Mouse (Mus musculus): ENCODE measurements around the gene Gdpd4. TPM values are rescaled to one million over a fixed set of nuclear protein-coding genes. Genes with fewer than 3 reads are reported as not detected.

The Gdpd4 gene
- total RNA-seq (2021), result under 1 TPM in 1 of 2 experiments, not detected in 1; 0.08 TPM
- long read RNA-seq, experiment 1, result 0 reads
- long read RNA-seq, experiment 2, result 0 reads

DNA sequence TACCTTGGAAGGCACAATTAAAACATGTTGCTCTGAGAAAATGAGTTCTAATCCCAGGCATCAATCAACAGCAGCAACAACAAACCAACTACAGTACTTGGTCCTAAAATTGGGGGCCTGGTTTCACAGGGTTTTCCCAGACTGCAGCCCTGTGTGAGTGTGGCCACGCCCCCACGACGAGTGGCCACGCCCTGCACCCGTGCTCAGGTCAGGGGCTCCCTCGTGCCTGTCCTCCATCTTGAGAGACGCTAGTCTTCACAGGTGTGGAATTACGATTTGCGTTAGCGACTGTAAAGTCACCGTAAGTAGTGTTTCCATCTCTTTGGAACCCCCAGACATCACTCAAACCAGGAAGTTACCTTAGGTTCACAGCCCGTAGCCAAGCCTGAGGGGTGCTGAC is at the start of gene Gdpd4:
Gene Gdpd4 (plus strand): TSS at position 214 of the 400 bp plus-strand sequence.
- H3K4me3 ChIP-seq, result no peak within 1 kb of the TSS
- H3K27ac ChIP-seq, result no peak within 1 kb of the TSS; the same call in 1 of the 2 replicates
- intact Hi-C loops (cut with DNase I), result no loop called here
- no peak for TF ChIP-seq CTCF (IDR thresholded peaks at IDR 0.05)
- no peak for DNase-seq

DNA sequence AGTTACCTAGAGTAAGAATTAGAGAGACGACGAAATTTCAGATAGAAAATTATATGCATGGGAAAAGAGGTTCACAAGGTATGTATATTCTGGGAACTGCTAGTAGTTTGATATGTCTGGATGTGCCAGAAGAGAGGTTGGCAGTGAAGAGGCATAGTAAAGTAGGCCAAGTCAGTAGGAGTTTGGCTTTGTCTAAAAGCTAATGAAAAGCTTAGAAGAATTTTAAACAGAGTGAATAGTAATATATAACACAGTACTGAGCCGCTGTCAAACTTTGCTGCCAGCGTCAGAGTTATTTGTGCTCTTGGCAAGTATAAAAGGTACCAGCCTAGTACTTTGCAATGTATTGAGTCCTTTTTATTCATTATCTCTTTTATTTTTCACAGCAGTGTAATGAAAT is 47.4 kb upstream of the Gdpd4 start:
- no peak for DNase-seq
- no peak overlapping the region for H3K4me3 ChIP-seq
- no peak overlapping the region for H3K27ac ChIP-seq
- TF ChIP-seq CTCF (IDR thresholded peaks at IDR 0.05), result no peak
- intact Hi-C loops (cut with DNase I), result no loop called here

DNA sequence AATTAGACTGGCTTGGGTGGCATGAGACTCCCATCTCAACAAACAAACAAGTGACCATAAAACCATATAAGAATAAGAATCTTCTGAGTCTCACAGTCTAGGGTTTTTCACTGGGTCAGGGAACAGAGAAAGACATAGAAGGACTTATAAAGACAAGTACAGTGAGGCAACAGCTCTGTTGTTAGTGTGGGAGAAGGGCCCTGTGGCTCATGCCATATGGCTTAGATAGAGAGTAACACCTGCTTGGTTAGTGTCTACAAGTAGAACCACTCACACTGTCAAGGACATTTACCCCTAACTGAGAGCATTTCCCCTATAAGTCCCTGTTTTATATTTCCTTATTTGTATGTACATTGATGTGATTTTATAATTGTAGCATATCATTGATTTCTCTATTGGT is 46.4 kb upstream of the Gdpd4 start:
- intact Hi-C loops (cut with DNase I), result no loop called here
- TF ChIP-seq CTCF (IDR thresholded peaks at IDR 0.05), result no peak
- H3K27ac ChIP-seq, result no peak overlapping the region
- no peak for DNase-seq
- H3K4me3 ChIP-seq, result no peak overlapping the region

DNA sequence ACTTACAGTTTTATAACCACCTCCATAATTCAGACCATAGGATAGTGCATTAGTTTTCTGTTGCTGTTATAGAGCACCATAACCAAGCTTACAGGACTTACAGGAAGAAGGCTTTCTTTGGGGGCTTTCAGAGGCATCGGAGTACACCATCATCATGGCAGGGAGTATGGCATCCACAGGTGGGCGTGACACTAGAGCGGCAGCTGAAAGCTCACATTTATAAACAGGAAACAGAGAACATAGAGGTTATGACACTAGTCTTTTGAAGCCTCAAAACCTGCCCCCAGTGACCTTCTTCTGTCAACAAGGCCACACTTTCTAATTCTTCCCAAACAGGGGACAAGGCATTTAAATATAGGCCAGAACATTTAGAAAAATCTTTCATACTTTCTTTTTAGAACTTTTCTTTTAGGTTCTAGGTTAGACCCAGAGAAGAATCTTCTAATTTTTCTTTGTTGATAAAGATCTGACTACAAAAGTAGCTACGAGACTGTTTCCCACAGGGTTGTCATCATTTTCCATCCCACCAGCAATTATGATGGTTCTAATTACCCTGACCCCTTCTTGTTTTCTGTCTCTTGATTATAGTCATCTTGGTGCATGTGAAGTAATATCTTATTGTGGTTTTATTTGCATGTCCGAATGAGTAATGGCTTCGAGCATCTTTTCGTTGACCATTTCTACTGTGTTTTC is 41.8 kb upstream of the Gdpd4 start:
- no peak for TF ChIP-seq CTCF (IDR thresholded peaks at IDR 0.05)
- intact Hi-C loops (cut with DNase I), result no loop called here
- Histone ChIP-seq H3K27ac (no peak overlapping the region), H3K4me3 (no peak overlapping the region)
- no peak for DNase-seq

DNA sequence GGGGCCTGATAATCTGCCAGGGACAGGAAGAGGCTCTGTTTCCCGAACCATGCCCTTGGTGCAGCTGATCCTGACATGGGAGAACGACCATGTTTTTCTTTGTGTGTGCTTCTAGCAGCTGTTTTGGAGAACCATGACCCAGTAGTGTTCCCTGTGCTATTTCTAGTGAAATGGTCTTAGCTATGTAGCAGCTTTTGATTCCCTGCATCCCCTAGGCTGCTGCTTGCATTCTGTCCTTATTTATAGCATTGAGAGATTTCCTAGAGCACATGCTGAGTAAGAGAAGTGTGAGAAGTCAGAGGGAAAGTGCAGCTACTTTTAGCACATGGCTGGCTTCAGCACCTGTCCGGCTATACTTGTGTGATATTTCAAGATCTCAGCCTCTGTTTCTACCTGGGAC is 8.1 kb upstream of the Gdpd4 start:
- Histone ChIP-seq H3K4me3 (peak overlapping the region; percentile 26; the same call in 1 of the 2 replicates), H3K27ac (peak overlapping the region; percentile 75)
- no peak for TF ChIP-seq CTCF (IDR thresholded peaks at IDR 0.05)
- peak; percentile 32 for DNase-seq
- intact Hi-C loops (cut with DNase I), result loop anchor here (5.0 kb wide), 2 partner anchors 44 to 59 kb away; no protein-coding TSS in a partner anchor

DNA sequence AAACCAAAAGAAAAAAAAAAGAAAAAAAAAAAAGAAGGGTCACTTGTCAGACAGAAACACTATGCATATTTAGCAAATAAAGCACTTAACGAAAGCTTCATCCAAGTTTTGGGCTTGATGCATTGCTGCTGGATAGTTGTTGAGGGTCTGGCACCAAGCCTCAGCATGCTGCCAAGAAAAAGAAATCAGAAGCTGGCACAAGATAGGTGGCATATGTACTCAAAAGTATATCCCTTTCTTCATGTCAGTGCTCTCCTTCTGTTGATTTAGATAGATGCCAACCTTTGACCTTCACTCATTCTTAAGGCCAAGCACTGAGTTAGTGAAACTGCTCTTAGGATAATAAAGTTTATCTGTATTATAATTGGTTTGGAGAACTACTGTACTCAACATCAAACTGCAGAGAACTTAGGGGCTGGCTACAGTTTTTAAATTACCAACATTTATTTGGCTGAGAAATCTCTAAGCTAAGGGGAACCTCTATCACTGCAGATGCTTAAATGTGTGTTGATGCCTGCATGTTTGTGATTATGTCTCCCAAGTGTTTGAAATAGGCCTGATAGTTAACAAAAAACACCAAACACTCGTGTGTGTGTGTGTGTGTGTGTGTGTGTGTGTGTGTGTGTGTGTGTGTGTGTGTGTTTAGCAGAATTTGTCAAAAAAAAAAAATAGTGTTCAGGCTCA is 4.8 kb upstream of the Gdpd4 start:
- intact Hi-C loops (cut with DNase I), result loop anchor here (5.0 kb wide), 2 partner anchors 48 to 63 kb away; no protein-coding TSS in a partner anchor
- no peak overlapping the region for H3K27ac ChIP-seq
- H3K4me3 ChIP-seq, result no peak overlapping the region
- DNase-seq, result no peak
- TF ChIP-seq CTCF (IDR thresholded peaks at IDR 0.05), result no peak

DNA sequence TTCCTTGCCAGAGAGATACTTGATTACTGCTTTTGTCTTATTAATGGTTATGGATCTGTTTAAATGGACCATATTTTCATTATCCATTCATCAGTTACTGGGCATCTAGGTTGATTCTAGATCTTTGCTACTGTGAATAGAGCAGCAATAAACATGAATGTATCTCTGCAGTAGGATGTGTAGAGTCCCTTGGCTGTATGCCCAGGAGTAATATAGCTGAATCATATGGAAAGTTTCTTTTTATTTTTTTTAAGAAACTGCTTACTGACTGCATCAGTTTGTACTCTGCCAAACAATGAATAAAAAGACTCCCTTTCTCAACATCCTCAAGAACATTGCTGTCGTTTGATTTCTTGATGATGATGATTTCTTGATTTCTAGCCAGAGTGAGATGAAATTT is 6.1 kb downstream of the Gdpd4 start:
- DNase-seq, result no peak
- TF ChIP-seq CTCF (IDR thresholded peaks at IDR 0.05), result no peak
- Histone ChIP-seq H3K4me3 (no peak overlapping the region), H3K27ac (no peak overlapping the region)
- intact Hi-C loops (cut with DNase I), result no loop called here

DNA sequence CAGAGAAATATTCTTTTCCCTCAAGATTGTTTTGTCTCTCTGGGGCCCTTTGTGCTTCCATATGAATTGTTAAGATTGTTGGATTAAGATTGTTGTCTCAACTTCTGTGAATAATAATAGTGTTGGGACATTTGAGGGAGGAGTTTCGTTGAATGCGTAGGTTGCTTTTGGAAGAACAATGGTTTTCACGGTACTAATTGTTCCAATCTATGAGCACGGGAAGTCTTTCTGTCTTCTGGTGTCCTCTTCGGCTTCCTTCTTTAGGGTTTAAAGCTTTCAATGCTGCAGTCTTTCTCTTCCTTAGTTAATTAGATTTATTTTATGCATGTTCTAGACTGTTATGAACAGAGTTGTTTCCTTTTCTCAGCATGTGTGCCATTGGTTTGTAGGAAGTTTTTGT is 7.2 kb downstream of the Gdpd4 start:
- no peak for DNase-seq
- H3K4me3 ChIP-seq, result no peak overlapping the region
- intact Hi-C loops (cut with DNase I), result no loop called here
- no peak overlapping the region for H3K27ac ChIP-seq
- TF ChIP-seq CTCF (IDR thresholded peaks at IDR 0.05), result no peak

DNA sequence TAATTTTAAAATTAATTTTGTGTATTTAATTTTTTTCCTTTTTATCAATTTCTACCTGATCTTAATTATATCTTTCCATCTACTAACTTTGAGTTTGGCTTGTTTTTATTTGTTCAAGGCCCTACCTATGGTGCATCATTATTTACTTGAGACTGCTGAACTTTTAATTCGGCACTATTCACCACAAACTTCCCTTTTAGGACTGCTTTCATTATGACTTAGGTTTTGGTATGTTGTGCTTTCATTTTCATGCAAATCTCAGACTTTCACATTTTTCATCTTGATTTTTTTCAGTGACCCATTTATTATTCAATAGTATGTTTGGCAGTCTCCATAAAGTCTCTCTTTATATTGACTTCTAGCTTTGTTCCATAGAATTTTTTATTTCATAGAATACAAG is 24.7 kb downstream of the Gdpd4 start:
- no peak for DNase-seq
- no peak overlapping the region for H3K27ac ChIP-seq
- intact Hi-C loops (cut with DNase I), result no loop called here
- no peak for TF ChIP-seq CTCF (IDR thresholded peaks at IDR 0.05)
- H3K4me3 ChIP-seq, result no peak overlapping the region

DNA sequence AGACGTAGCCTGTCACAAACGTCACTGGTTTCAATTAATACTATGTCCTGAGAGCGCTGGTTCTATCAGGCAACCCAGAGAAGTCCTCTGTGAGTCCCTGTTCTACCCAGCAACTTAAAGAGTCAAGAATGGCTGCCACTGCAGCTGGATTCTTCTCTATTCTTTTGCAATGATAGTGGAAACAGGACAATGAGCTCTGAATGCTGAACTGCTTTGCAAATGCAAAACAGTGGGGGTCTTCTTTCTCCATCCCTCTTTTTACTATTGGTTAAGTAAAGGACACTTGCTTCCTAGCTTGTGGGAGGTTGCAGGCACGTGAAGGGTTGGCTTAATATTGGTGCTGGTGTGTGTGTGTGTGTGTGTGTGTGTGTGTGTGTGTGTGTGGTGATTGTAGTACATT is 52.7 kb downstream of the Gdpd4 start:
- no peak for TF ChIP-seq CTCF (IDR thresholded peaks at IDR 0.05)
- Histone ChIP-seq H3K4me3 (no peak overlapping the region), H3K27ac (no peak overlapping the region)
- intact Hi-C loops (cut with DNase I), result no loop called here
- no peak for DNase-seq

DNA sequence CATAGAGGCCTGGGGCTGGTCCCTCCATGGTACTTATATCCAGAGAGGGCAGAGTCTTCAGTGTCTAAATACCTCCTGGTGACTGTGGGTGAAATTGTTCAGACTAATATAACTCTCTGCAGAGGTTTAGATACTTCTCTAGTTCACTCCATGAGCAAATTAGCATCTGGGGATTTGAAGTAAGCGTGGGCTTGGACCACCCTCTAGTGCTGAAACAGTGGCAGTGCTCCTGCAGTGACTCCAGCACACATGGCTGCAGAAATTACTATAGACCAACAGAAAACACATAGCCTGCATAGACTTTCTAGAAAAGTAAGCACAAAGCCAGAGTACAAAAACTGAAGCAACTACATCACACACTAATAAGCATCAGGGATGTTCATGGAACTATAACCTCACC is 57.7 kb downstream of the Gdpd4 start:
- peak; percentile 97 for TF ChIP-seq CTCF (IDR thresholded peaks at IDR 0.05)
- Histone ChIP-seq H3K27ac (no peak overlapping the region), H3K4me3 (no peak overlapping the region)
- peak; percentile 62 for DNase-seq
- intact Hi-C loops (cut with DNase I), result loop anchor here (1.0 kb wide), 1 partner anchor 232 kb away; no protein-coding TSS in a partner anchor

DNA sequence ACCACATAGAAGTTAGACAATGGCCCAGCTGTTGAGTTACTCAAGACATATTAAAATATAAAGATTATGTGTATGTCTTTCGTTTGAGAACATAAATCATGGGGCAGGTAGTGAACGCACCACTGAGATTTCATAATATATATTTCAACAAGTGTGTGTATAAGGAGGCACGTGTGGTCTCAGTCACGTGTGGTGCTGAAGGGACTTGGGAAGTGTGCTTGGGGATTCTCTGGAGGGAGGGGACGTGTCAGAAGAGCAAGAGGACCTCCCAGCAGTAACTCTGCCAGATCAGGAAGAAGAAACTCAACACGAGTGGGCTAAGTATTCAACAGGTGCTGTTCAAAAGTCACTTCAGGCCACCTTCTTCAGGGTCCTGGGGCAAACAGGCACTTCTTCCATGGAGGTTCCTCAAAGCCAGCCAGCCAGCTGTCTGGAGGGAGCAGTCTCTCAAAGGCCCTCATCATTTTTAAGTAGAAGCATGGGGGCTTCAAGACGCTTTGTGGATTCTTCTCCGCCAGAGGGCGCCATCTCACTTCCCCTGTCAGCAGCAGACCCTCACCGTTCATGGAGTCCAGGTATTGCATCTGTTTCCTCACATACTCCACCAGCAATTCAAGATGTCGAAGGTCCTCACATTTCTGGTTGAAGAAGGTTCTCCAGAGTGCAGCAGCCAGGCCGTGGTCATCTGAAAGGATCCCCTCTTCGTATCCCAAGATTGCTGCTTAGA is 64.5 kb downstream of the Gdpd4 start:
- TF ChIP-seq CTCF (IDR thresholded peaks at IDR 0.05), result peak; percentile 43
- DNase-seq, result no peak
- Histone ChIP-seq H3K4me3 (no peak overlapping the region), H3K27ac (no peak overlapping the region)
- intact Hi-C loops (cut with DNase I), result no loop called here

DNA sequence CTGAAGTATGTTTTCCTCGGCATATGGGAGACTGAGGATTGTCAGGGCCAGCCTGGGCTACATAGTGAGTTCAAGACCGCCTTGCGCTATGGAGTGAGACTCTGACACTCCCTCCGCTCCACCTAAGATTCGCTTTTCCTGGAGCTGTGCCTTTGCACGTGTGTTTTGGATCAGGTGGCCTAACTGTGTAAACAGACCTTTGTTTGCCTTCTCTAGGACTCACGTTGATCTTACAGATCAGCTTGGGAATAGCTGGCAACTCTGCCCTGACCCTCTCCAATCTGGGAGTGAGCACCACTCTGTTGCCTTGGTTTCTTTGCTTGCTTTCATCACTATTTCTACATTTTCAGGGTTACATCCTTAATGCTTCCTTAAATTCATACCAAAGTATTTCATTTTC is 82.9 kb downstream of the Gdpd4 start:
- Histone ChIP-seq H3K27ac (no peak overlapping the region), H3K4me3 (no peak overlapping the region)
- no peak for TF ChIP-seq CTCF (IDR thresholded peaks at IDR 0.05)
- intact Hi-C loops (cut with DNase I), result no loop called here
- DNase-seq, result no peak

All from gastrocnemius, adult 2 months (tissue).